Mouse (Mus musculus): ENCODE results near the gene Ankrd66.
A peak's percentile ranks its signal among the peaks of the same experiment; 100 is the strongest.
"Not testable (repeated sequence)": the region's sequence is repeated elsewhere in the genome, so short reads cannot be mapped to it uniquely, and the experiment has no call there.

The Ankrd66 gene

DNA sequence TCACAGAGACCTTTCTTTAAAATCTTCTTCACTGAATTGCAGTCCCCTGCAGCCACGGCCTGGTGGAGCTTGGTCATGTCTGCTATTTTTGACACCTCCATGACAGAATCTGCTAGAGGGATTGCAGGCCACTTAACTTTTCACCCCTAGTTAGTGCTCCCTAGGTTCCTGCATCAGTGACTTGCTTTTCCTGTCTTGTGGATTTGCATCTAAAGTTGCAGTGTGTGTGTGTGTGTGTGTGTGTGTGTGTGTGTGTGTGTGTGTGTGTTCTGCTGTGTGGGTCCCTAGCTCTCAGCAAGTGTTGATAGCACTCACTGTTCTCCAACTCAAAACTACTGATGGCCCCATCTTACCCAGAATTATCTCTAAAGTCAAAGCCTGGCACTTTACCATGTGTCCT is at the start of gene Ankrd66:
Ankrd66 (minus strand) TSS at position 101 of the 400 bp plus-strand sequence.
- no peak for DNase-seq

DNA sequence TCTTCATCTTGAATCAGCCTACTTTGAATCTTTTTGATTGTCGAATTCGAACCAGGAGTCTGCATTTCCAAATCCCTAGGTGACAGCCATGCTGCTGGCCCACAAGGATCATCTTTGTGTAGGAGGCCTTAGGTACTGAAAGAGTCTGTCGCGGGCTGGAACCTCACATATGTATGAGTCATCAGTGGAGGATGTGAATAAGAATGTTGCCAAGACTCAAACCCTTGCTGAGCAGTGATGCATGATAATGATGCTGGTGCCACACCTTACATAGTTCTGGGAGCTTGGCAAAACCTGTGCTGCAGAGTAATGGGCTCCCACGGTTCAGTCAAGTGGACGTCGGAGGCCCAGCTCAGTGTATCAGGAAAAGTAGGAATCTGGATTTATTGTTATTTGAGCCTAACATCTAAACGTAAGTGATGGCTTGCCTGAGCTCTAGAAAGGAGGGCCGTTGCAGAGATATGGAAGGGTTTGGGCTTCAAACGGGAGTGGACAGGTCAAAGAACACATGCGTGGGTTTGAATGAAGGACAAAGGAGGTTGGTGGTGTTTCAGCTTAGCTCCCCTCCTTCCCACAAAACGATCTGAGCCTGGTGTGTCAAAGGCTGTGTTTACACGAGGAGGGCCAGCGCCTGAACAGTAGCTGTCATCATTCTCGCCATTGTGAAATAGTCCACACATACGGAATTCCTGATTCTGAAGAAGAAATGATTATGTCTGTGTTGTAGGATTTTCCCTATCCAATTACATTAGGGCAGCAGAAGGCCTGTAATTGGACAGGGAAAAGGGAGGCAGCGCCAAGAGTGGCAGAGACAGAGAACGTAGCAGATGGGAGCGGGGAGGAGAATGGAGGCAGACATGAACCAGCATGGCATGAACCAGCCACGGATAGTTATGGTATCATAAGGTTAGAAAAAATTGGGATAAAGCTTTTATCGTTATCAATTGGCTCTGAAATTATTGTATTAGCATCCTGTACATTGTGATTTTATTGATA is 49.2 kb upstream of the Ankrd66 start:
- no peak for DNase-seq

DNA sequence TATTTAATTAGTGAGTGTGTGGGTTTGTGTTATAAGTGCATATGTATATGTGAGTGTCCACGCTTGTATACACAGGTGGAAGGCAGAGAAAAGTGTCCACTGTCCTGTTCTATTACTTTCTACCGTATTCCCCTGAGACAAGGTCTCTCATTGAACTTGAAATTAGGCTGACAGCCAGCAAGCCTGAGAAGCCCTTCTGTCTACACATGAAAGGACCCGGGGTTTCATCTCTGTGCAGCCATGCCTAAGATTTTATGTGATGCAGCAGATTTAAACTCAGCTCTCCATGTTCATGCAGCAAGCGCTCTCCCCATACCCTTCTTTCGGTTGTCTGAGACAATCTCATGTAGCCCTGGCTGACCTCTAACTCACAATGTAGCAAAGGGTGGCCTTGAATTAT is 47.1 kb upstream of the Ankrd66 start:
- DNase-seq = no peak

DNA sequence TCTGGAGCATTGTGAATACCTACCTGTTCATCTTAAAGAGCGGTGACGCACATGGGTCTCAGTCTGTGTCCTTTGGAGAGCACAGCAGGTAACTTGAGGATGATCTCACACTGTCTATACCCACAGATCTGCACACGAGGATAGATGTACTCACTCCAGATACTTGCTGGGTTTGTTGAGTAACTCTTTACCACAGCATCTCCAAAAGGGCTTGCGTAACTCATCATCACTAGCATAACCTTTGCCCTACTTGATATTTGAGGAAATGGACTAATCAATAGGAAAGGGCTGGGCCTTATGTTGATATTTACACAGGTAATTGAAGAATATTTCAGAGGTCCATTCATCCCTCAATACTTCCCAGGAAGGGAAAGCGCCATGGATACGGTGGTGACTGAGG is 46.3 kb upstream of the Ankrd66 start:
- no peak for DNase-seq

DNA sequence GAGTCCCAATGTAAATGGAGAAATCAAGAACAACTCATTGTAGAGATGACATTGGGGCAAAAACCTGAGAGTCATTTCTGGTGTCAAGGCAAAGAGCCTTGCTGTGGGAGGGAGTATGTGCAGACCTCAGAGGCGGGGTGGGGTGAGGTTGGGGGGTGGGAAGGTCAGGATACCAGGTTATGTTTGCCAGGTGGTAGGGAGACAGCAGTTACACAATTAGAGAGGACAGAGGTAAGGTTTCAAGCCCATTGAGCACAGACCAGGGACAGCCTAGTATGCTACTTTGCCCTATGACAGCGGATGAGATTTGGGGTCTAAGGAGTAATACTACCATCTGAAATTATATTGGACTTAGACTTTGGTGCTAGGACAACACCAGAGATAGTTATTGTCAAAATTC is 43.8 kb upstream of the Ankrd66 start:
- no peak for DNase-seq

DNA sequence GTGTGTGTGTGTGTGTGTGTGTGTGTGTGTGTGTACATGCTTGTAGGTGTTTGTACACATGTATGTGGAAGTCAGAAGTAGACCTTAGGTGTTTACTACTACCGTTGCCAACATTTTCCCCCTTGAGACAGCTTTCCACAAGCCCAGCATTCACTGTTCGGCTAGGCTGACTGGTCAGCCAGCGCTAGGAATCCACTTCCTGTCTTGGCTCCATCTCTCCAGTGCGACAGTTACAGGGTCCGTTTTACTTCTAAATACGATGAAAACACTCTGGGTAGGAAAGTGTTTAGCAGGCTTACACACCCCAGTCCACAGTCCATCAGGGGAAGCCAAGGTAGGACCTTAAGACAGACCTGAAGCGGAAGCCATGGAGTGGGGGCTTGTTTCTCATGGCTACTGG is 41.3 kb upstream of the Ankrd66 start:
- DNase-seq = no peak

DNA sequence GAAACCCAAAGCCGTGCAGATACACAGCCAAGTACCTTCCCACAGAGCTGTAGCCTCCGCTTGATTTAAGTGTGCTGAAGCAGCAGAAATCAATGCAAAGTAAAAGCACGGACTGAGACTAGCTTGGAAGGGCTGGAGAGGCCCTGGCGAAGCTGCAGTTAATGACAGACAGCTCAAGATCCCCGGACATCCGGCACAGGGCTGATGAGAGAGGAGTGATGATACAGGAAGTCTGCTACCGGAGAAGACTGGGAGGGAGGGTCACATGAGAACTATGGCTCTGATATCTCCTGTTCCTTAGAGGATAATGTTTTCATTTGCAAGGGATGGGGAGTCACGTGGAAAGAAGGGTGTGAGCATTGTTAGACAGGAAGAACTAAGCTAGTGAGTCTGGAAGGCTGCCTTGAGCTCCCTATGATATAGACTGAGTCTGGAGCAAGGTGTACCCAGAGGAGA is 37.6 kb upstream of the Ankrd66 start:
- peak; percentile 29 to 42 for DNase-seq

DNA sequence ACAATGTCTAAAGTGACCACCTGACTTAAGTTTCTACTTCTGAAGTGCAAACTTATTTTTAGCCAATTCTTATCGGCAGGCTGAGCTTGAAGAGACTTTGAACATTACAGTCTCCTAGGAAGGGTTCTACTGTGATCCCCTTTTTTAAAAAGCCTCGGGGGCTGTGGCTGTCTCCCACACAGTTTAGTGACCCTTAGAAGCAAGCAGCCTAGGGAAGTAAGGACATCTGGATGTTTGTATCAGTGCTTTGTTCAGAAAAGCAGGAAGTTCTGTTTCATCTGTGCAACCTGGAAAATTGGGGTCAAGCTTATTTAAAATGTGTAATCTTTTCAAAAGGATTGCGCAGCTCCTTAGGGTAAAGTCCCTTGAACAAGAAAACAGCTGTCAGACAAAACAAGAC is 37.0 kb upstream of the Ankrd66 start:
- DNase-seq = no peak

DNA sequence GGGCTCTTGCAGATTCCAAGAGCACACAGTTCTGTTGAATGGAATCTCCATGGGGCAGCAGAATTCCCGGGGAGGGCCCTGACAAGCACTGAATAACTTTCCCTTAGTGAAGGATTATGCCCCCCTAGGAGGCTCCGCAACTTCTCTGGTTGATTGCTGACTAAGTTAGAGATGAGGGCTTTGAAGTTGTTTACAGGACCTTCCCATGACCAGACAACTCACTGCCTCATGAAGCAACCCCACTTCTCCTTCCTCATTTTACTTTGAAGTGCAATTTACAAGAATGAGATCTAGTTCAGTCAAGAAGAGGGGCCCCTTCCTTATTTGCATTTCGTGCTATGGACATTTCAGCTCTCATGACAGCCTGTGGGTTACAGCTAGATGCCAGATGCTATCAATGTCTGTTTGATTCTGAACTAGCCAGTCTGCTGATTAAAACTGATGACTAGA is 30.2 kb upstream of the Ankrd66 start:
- DNase-seq = no peak

DNA sequence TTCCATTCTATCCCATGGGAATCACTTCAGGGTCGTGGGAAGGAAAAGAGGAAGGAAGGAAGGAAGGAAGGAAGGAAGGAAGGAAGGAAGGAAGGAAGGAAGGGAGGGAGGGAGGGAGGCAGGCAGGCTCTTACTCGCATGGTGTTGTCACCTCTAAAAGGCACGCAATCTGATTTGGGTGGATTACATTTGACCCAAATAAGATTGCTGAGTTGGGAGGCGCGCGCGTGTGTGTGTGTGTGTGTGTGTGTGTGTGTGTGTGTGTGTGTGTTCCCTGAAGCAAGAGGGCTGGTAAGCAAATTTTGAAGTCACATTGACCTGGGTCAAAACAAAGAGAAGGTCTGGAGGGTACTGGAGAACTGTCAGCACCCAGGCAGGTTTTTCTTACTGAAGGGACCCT is 25.8 kb upstream of the Ankrd66 start:
- no peak for DNase-seq

DNA sequence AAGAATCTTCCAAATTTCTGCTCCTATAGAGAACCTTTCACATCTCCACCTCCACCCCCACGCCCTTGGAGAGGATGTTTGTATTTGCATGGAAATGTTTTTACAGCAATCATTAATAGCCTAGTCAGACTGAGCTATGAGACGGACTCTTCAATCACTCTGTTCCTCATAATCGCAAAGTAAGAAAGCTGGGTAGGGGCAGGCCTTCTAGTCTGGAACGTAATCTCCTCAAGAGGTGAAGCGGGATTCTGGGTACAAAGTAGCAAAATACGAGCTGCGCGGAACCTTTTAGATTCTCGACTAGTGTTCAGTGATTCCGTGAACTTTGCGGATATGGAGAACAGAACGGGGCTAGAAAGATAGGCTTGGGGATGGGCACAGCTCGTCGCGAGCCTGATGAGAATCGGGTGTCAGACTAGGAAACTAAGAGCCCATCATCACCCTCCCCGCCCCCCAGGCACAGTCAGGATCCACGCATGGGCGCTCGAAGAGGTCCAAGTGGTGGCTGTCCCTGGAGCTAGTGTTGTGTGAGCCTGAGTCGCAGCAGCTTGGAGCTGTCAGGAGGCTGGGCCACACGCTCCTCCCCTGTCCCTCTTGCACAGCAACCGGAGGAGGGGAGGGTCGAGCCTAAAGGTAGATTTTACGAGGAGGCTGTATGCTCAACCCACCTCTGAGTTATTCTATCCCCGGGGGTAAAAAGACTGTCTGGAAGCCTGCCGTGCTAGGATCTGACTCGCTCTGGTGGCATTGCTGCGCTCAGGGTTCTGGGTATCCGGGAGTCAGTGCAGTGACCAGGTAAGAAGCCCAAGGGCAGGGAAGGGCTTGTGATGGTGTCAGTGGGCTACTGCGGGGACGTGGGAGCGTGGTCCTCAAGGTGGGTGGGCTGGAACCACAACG is 24.8 kb upstream of the Ankrd66 start, which contains the start of gene Pla2g7:
Pla2g7 (plus strand) TSS at position 107 of the 897 bp plus-strand sequence.
- peak; percentile 33 to 58 for DNase-seq

DNA sequence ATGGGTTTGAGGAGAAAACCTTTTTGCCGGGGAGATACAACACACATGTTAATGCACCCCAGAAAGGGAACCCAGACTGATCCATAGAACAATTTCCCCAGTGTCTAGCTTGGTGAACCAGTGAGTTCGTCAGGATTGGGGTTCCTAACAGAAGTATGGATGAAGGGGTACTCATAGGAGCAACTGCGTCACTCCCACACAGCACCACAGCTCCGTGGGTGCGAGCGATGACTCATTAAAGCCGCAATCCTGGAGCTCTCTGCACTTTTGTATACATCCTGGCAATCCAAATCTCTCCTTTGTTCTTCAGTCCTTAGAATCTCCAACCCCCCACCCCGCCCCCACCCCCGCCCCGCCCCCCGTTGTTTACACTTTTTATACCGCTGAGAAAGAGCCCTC is 24.2 kb upstream of the Ankrd66 start:
- DNase-seq = no peak

DNA sequence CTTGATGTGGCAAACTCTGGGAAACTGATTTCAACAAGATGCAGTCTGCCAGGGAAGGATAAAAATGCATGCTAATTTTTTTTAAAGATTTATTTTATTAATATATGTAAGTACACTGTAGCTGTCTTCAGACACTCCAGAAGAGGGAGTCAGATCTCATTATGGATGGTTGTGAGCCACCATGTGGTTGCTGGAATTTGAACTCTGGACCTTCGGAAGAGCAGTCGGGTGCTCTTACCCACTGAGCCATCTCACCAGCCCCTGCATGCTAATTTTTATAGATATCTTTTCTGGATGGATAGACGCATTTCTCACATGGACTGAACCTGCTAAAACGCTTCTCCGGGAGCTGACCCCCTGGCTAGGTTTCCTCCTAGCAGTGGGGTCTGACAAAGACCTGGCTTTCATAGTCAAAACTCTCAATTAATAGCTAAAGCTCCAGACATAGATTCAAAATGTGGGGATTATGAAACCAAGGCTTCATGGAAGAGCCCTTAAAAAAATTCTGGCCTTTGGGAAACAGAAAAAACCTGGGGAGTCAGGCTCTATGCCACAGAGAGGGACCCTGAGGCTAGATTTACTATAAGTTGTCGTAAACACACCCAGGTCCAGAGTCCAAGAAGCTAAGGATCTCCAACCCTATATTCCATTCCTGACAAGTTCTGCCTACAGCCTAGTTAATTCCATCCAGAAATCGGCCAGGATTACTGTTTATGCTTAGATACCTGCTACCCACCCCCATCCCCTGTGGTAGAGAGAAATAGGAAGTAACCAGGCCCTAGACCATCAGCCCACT is 20.0 kb upstream of the Ankrd66 start:
- no peak for DNase-seq

DNA sequence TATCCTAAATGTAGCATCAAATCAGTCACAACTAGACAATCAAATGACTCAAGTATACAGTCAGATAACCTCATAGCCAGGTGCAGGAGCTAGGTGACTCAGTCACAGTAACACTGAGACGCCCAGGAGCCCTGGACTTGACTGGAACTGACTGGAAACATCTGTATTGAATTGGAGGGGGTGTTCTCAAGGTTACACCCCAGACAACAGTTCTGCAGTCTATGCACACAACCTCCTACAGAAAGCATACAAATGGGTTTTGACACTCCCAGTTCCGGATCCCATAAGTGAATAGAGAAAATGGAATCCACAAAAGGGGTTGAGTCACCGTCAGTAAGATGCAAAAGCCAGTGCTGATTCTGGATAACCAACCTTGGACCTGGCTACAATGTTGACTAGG is 15.2 kb upstream of the Ankrd66 start:
- DNase-seq = no peak

DNA sequence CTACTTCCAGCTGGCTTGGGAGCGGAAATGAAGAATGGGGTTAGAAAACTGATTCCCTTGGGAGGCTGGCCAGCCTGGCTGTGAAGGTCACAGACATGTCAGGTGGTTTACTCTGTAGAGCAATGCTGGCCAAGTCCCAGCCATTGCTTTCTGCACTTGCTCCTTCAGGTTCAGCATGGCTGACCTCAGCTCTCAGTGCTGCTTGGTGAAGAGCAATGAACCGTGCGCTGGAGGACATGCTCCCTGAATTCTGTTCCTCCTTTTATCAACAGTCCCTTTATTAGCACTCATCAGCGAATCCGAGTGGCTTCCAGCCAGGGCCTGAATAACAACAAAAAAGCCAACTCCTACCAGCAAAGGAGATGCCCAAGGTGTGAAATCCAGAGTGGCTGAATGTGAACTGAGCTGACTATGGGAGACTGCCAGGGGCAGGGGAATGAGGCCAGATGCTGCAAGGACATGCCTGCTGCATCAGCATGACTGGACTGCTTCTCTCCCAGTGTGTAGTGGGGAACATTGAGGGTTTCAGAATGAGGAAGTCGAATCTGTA is 14.2 kb upstream of the Ankrd66 start:
- DNase-seq = peak; percentile 85 to 93

DNA sequence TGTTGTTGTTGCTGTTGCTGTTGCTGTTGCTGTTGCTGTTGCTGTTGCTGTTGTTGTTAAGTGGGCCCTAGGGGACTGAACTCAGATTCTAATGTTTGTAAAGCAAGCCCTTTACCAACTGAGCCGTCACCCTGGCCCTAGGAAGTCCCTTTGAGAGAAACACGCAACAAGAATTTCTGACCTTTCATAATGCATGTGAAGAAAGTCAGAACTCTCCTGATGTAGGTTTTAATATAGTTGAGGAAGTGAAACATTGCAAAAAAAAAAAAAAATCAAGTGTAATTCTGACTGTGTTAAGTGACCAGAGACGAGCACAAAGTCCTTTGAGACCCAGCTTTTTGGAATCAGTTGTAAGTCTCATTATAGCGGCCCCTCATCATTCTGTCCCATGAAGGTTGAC is 13.7 kb upstream of the Ankrd66 start:
- DNase-seq = no peak

DNA sequence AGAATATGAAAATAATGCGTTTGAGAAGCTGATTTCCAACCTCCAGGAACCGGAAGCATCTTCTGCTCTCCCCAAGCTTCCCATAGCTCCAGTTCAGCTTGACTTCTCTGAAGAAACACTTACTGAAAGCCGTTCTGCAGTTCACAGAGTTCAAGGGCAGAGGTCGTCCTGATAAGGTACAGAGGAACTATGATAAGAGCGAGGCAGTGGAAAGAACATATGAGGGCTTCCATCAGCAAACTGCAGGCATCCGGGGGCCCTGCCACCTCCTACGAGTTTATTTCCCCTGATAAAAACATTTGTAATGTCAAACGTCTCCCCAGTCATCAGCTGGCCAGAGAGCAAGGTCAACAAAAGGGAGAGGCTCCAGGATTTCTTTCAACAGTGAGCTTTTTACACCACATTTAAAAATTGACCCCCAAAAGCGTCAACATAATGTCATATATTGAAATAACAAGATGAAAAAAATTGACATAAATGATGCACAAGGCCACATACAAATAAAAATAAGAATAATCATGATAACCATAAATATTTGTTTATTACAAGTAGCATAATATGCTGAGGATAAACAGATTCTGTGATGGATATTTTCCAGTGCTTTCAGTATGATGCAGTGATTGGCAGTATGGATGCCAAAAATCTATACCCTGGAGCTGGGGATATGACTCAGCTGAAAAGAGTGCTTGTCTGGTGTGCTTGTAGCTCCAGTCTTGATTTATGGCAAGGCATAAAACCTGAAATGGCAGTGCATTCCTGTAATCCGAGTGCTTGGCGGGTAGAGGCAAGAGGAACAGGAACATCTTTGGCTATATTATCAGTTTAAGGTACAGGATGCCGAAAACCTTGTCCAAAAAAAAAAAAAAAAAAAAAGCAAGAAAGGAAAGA is 11.3 kb upstream of the Ankrd66 start:
- DNase-seq = no peak

DNA sequence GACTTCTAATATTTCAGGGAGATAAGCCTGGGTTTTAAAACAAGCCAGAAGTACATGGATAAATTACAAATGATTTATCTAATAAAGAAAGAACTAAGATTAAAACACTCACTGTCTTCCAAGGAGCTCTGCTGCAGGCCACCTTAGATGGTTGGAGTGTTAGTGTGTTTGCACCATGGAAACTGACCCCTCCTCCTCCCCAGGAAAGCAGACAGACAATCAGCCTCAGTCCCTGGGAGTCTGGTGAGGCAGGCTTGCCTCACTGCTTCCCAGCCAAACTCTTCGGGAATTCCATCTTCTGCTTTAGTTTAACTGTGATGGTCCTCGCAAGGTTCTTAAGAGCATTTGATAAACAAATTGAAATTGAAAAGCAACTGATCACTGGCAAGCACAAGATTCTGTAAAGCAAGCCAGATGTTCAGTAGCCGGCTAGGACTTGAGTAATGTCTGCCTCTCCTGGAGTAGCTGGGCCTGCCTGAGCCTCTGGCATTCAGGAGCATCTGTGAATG is 7.7 kb upstream of the Ankrd66 start:
- no peak for DNase-seq

DNA sequence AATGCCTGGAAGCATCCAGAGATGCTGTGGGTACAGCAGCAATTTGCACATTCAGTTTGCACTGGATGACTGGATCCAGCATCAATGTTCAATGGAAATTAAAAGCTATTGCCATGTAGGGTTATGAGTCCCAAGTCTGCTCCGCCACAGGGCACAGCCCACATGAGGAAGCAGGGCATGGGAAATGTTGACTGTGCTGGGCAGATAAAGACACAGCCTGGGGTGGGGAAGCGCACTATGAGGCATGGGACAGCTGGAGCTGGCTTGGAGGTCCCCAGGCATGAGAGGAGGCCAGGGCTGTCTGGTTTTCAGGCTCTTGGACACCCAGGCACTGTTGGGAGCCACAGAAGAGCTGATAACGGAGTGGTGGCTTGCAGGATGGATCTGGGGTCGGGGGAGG is 601 bp upstream of the Ankrd66 start:
- no peak for DNase-seq

DNA sequence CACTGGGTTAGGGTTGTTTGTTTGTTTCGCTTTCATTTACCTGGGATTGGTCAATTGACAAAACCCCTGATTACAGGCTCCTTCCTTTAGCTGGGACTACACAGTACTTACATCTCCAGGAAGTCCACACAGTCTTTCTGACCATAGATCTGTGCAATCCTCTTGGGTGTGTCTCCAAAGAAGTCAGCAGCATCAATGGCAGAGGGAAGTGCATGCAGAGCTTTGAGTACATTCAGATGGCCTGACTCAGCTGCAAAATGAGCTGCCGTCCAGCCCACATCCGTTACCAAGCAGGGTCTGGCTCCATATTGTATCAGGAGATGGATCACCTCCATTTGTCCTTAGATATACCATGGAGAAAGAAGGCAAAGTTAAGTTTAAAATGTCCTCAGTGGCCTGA is 4.7 kb downstream of the Ankrd66 start:
- DNase-seq = no peak

DNA sequence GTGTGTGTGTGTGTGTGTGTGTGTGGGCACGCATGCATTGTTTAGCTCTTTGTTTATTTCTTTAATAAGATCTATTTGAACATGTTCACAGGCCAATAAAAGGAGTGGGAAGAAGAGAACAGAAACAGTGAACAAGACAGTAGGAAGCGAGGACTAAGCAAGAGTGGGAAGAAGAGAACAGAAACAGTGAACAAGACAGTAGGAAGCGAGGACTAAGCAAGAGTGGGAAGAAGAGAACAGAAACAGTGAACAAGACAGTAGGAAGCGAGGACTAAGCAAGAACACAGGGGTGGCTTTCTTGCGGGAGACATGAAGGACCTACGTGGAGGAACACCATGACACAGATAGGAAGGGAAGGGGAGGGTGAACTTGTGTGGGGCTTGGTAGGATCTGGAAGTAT is 6.6 kb downstream of the Ankrd66 start:
- not testable (repeated sequence) for DNase-seq
